Mouse (Mus musculus) stomach, embryonic 14.5 days (tissue): ENCODE measurements around the gene Atg10. TPM values are rescaled to one million over a fixed set of nuclear protein-coding genes. Genes with fewer than 3 reads are reported as not detected.

Experiments
- ATAC-seq: fragments of 200-750 bp; cut with Nextera tagmentation; 2 replicates; pipeline ENCODE4 v1.8.0; 2017; ENCODE audit warnings: low read depth, moderate TSS enrichment; ENCODE audit not compliant: insufficient number of reproducible peaks, insufficient read depth, low FRiP score
- H3K27ac ChIP-seq: fragments of 300-500 bp; sonication (generic); 2 replicates; pipeline ENCODE4 v1.5.1; 2014; ENCODE audit warnings: mild to moderate bottlenecking, low read length, moderate library complexity, mixed read lengths
- H3K27me3 ChIP-seq: fragments of 300-500 bp; sonication (generic); 2 replicates; pipeline ENCODE4 v1.6.1; 2014; ENCODE audit warnings: low read length, control low read depth, mixed read lengths; ENCODE audit not compliant: control insufficient read depth, insufficient read depth
- H3K36me3 ChIP-seq: fragments of 300-500 bp; sonication (generic); 2 replicates; pipeline ENCODE4 v1.6.1; 2014; ENCODE audit warnings: mild to moderate bottlenecking, control low read depth, low read length, moderate library complexity, mixed read lengths; ENCODE audit not compliant: control insufficient read depth, insufficient read depth
- H3K4me1 ChIP-seq: fragments of 300-500 bp; sonication (generic); 2 replicates; pipeline ENCODE4 v1.6.1; 2014; ENCODE audit warnings: low read length, control low read depth, mixed read lengths; ENCODE audit not compliant: control insufficient read depth, insufficient read depth
- H3K4me2 ChIP-seq: fragments of 300-500 bp; sonication (generic); replicated peaks from 2 replicates; pipeline ENCODE4 v1.6.1; 2014; ENCODE audit warnings: low read depth, low read length, control low read depth
- H3K4me3 ChIP-seq: fragments of 300-500 bp; sonication (generic); 2 replicates; pipeline ENCODE4 v1.5.1; 2014; ENCODE audit warnings: low read depth, low read length, control low read depth
- H3K9ac ChIP-seq: fragments of 300-500 bp; sonication (generic); replicated peaks from 2 replicates; pipeline ENCODE4 v1.6.1; 2014; ENCODE audit warnings: low read depth, mild to moderate bottlenecking, control low read depth, low read length, moderate library complexity, mixed read lengths
- H3K9me3 ChIP-seq: fragments of 300-500 bp; sonication (generic); 2 replicates; pipeline ENCODE4 v1.6.1; 2016; ENCODE audit warnings: low read depth, low read length, control low read depth; ENCODE audit not compliant: control insufficient read depth
- WGBS: fragments of 180-500 bp; shearing (Covaris S2); extraction: QIAGEN DNeasy Blood & Tissue Kit; methylation state at CpG from one replicate; pipeline ENCODE4 v1.1.7; 2014; 5-methylcytosine and 5-hydroxymethylcytosine counted together
- polyA plus RNA-seq: library from polyadenylated mRNA; unstranded; fragments of >200 nt; fragmentation: Nextera tagmentation; extraction: Ambion mirVana; gene quantifications from 2 replicates; pipeline ENCODE4 v1.2.1, GENCODE M21; 2014

Gene Atg10
- polyA plus RNA-seq, 1 experiment from 2014 or later: 15.0 TPM

- no peak overlapping the region for H3K4me3 ChIP-seq
- no peaks in the 10 kb centered on the region for H3K9me3 ChIP-seq
- 18% methylated on average over 1 of the region's 1 CpGs for WGBS
- no peak for ATAC-seq
- H3K4me1 ChIP-seq: peaks cover 10% of the 10 kb centered on the region; the same call in 1 of the 2 replicates
- no peak overlapping the region for H3K4me2 ChIP-seq
- H3K27me3 ChIP-seq: no peaks in the 10 kb centered on the region
- peak overlapping the region; percentile 4; the same call in 1 of the 2 replicates for H3K27ac ChIP-seq
- H3K36me3 ChIP-seq: no peaks in the 10 kb centered on the region
- H3K9ac ChIP-seq: no peak overlapping the region
Observed at GRCm38 (mm10) chr13:91093610-91094009, 130.2 kb downstream of the Atg10 start.

GRCm38 (mm10) chr13:91093162-91093561 lies 130.6 kb downstream of the Atg10 start:
- WGBS: 21% methylated on average over 6 of the region's 6 CpGs
- Histone ChIP-seq H3K27me3 (no peaks in the 10 kb centered on the region), H3K4me3 (no peak overlapping the region), H3K4me1 (peaks cover 10% of the 10 kb centered on the region; the same call in 1 of the 2 replicates), H3K4me2 (no peak overlapping the region), H3K27ac (no peak overlapping the region), H3K36me3 (no peaks in the 10 kb centered on the region), H3K9me3 (no peaks in the 10 kb centered on the region), H3K9ac (no peak overlapping the region)
- ATAC-seq: peak; percentile 65; the same call in 1 of the 2 replicates

- H3K4me2 ChIP-seq: no peak overlapping the region
- no peak overlapping the region for H3K27ac ChIP-seq
- no peak overlapping the region for H3K4me3 ChIP-seq
- no peaks in the 10 kb centered on the region for H3K27me3 ChIP-seq
- 70% methylated on average over 2 of the region's 2 CpGs for WGBS
- no peak overlapping the region for H3K9ac ChIP-seq
- no peaks in the 10 kb centered on the region for H3K9me3 ChIP-seq
- ATAC-seq: no peak
- H3K36me3 ChIP-seq: no peaks in the 10 kb centered on the region
- peaks cover 10% of the 10 kb centered on the region; the same call in 1 of the 2 replicates for H3K4me1 ChIP-seq
Observed at GRCm38 (mm10) chr13:91091731-91092190, 132.0 kb downstream of the Atg10 start.

GRCm38 (mm10) chr13:91090861-91091730 lies 132.7 kb downstream of the Atg10 start:
- Histone ChIP-seq H3K27me3 (no peaks in the 10 kb centered on the region), H3K4me3 (no peak overlapping the region), H3K36me3 (no peaks in the 10 kb centered on the region), H3K4me2 (no peak overlapping the region), H3K27ac (no peak overlapping the region), H3K4me1 (peaks cover 10% of the 10 kb centered on the region; the same call in 1 of the 2 replicates), H3K9ac (no peak overlapping the region), H3K9me3 (no peaks in the 10 kb centered on the region)
- no peak for ATAC-seq
- 31% methylated on average over 4 of the region's 4 CpGs for WGBS

- Histone ChIP-seq H3K27ac (no peak overlapping the region), H3K4me2 (no peak overlapping the region), H3K4me3 (no peak overlapping the region), H3K27me3 (no peaks in the 10 kb centered on the region), H3K9me3 (no peaks in the 10 kb centered on the region), H3K36me3 (no peaks in the 10 kb centered on the region), H3K9ac (no peak overlapping the region), H3K4me1 (no peaks in the 10 kb centered on the region)
- 93% methylated on average over 12 of the region's 12 CpGs for WGBS
- no peak for ATAC-seq
Observed at GRCm38 (mm10) chr13:91086361-91086900, 137.3 kb downstream of the Atg10 start.

- no peak for ATAC-seq
- H3K4me2 ChIP-seq: no peak overlapping the region
- 95% methylated on average over 2 of the region's 2 CpGs for WGBS
- no peaks in the 10 kb centered on the region for H3K4me1 ChIP-seq
- H3K4me3 ChIP-seq: no peak overlapping the region
- no peak overlapping the region for H3K9ac ChIP-seq
- H3K27me3 ChIP-seq: no peaks in the 10 kb centered on the region
- H3K27ac ChIP-seq: no peak overlapping the region
- H3K36me3 ChIP-seq: no peaks in the 10 kb centered on the region
- H3K9me3 ChIP-seq: no peaks in the 10 kb centered on the region
Observed at GRCm38 (mm10) chr13:91072351-91072750, 151.4 kb downstream of the Atg10 start.

GRCm38 (mm10) chr13:91060871-91061270 lies 162.9 kb downstream of the Atg10 start:
- H3K4me1 ChIP-seq: no peaks in the 10 kb centered on the region
- 87% methylated on average over 5 of the region's 5 CpGs for WGBS
- ATAC-seq: no peak
- H3K27ac ChIP-seq: no peak overlapping the region
- H3K4me3 ChIP-seq: no peak overlapping the region
- H3K9me3 ChIP-seq: no peaks in the 10 kb centered on the region
- H3K4me2 ChIP-seq: no peak overlapping the region
- no peaks in the 10 kb centered on the region for H3K36me3 ChIP-seq
- H3K27me3 ChIP-seq: no peaks in the 10 kb centered on the region
- H3K9ac ChIP-seq: no peak overlapping the region

- Histone ChIP-seq H3K4me3 (no peak overlapping the region), H3K4me1 (no peaks in the 10 kb centered on the region), H3K9ac (no peak overlapping the region), H3K4me2 (no peak overlapping the region), H3K27me3 (no peaks in the 10 kb centered on the region), H3K36me3 (no peaks in the 10 kb centered on the region), H3K27ac (no peak overlapping the region), H3K9me3 (0 out of 2 replicates have a peak, but pooled peaks cover 5% of the 10 kb centered on the region)
- no peak for ATAC-seq
- WGBS: 88% methylated on average over 4 of the region's 4 CpGs
Observed at GRCm38 (mm10) chr13:91048171-91048570, 175.6 kb downstream of the Atg10 start.
